Mouse (Mus musculus) liver, adult 2 months (tissue): Measurements from ENCODE around the gene Tmem91. TPM values are rescaled to one million over a fixed set of nuclear protein-coding genes. Genes with fewer than 3 reads are reported as not detected.

ENCODE experiments used
- DNase-seq: peaks from one replicate; pipeline ENCODE4 v3.0.0-alpha.2; 2011; ENCODE audit warnings: low read depth, low spot score; ENCODE audit errors: extremely low read depth
- H3K27ac ChIP-seq: fragments of 200-500 bp; replicated peaks from 2 replicates; pipeline ENCODE4 v1.5.1; 2012; ENCODE audit warnings: low read depth, mild to moderate bottlenecking, control low read depth, inconsistent platforms, low read length; ENCODE audit not compliant: insufficient read depth
- H3K27me3 ChIP-seq: fragments of 200-500 bp; 2 replicates; pipeline ENCODE4 v1.6.1; 2012; ENCODE audit warnings: mild to moderate bottlenecking, moderate library complexity, low read length, inconsistent platforms; ENCODE audit not compliant: control insufficient read depth, insufficient read depth
- H3K36me3 ChIP-seq: fragments of 200-500 bp; 2 replicates; pipeline ENCODE4 v1.6.1; 2012; ENCODE audit warnings: low read length, inconsistent platforms; ENCODE audit not compliant: control insufficient read depth, insufficient read depth
- H3K4me1 ChIP-seq: fragments of 200-500 bp; 2 replicates; pipeline ENCODE4 v1.6.1; 2011; ENCODE audit warnings: low read length; ENCODE audit not compliant: control insufficient read depth, insufficient read depth
- H3K4me3 ChIP-seq: fragments of 200-500 bp; 2 replicates; pipeline ENCODE4 v1.5.1; 2011; ENCODE audit warnings: low read depth, mild to moderate bottlenecking, control low read depth, low read length, moderate library complexity; ENCODE audit not compliant: insufficient read depth
- H3K79me2 ChIP-seq: fragments of 200-500 bp; 2 replicates; pipeline ENCODE4 v1.6.1; 2012; ENCODE audit warnings: inconsistent platforms, mild to moderate bottlenecking, low read length, moderate library complexity; ENCODE audit not compliant: control insufficient read depth, insufficient read depth
- H3K9ac ChIP-seq: fragments of 200-500 bp; 2 replicates; pipeline ENCODE4 v1.6.1; 2012; ENCODE audit warnings: low read depth, mild to moderate bottlenecking, control low read depth, inconsistent platforms, low read length
- CTCF ChIP-seq: fragments of 200-500 bp; IDR thresholded peaks from 2 replicates; pipeline ENCODE4 v1.5.1; 2011; ENCODE audit warnings: low read depth, low read length, control low read depth
- POLR2A ChIP-seq: fragments of 200-500 bp; IDR thresholded peaks from 2 replicates; pipeline ENCODE4 v1.6.1; 2011; ENCODE audit warnings: low read length, control low read depth; ENCODE audit not compliant: insufficient read depth; ENCODE audit errors: extremely low read depth
- WGBS: fragments of 180-500 bp; shearing (Covaris S2); methylation state at CpG from one replicate; pipeline ENCODE4 v1.1.7; 2018; 5-methylcytosine and 5-hydroxymethylcytosine counted together
- polyA plus RNA-seq: library from polyadenylated mRNA; depleted of rRNA; stranded (reverse); fragments of >200 nt; gene quantifications from 2 replicates; pipeline ENCODE4 v1.2.3, GENCODE M21; 2012; rRNA removed
- total RNA-seq: library from RNA; depleted of rRNA; stranded (reverse); fragments of >200 nt; gene quantifications from 2 replicates; pipeline ENCODE4 v1.2.3, GENCODE M21; 2014; rRNA removed

Gene Tmem91
- total and polyA plus RNA-seq, 2 experiments = not detected

DNA sequence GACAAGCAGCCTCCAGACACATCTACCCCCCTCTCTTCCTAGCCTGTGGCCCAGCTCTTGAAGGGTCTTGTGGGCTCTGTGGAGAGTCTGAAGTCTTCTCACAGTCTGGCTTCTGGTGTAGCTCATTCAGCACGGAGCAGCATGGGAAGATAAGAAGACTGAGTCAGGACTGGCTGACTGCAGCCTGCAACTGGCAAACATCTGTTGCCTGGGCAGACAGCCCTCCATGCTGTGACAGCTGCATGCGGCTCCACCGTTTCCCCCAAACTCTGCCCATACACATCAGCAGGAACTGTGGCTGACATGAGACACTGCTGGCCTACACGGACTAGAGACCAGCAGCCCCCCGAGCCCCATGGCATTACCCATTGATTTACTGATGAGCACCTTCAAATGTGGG, 50.1 kb downstream of the Tmem91 start:
- no peak for TF ChIP-seq POLR2A
- TF ChIP-seq CTCF = no peak
- DNase-seq = no peak
- no peaks in the 10 kb centered on the region for H3K27me3 ChIP-seq
- H3K79me2 ChIP-seq = no peaks in the 10 kb centered on the region
- no peak overlapping the region for H3K27ac ChIP-seq
- H3K36me3 ChIP-seq = peaks cover 9% of the 10 kb centered on the region
- WGBS = 69% methylated on average over 5 of the region's 5 CpGs
- H3K9ac ChIP-seq = no peak overlapping the region
- H3K4me1 ChIP-seq = peaks cover 5% of the 10 kb centered on the region; the same call in 1 of the 2 replicates
- H3K4me3 ChIP-seq = no peak overlapping the region

GRCm38 (mm10) chr7:25623857-25624370, 51.1 kb downstream of the Tmem91 start:
- no peak overlapping the region for H3K27ac ChIP-seq
- DNase-seq = no peak
- H3K4me3 ChIP-seq = no peak overlapping the region
- no peak overlapping the region for H3K9ac ChIP-seq
- no peaks in the 10 kb centered on the region for H3K27me3 ChIP-seq
- WGBS = 80% methylated on average over 11 of the region's 11 CpGs
- peaks cover 4% of the 10 kb centered on the region for H3K36me3 ChIP-seq
- TF ChIP-seq POLR2A (no peak), CTCF (no peak)
- peaks cover 5% of the 10 kb centered on the region; the same call in 1 of the 2 replicates for H3K4me1 ChIP-seq
- no peaks in the 10 kb centered on the region for H3K79me2 ChIP-seq

- TF ChIP-seq POLR2A = no peak
- H3K27ac ChIP-seq = no peak overlapping the region
- peaks cover 4% of the 10 kb centered on the region for H3K36me3 ChIP-seq
- H3K4me1 ChIP-seq = peaks cover 5% of the 10 kb centered on the region; the same call in 1 of the 2 replicates
- 93% methylated on average over 11 of the region's 11 CpGs for WGBS
- H3K9ac ChIP-seq = no peak overlapping the region
- DNase-seq = no peak
- H3K79me2 ChIP-seq = no peaks in the 10 kb centered on the region
- H3K27me3 ChIP-seq = no peaks in the 10 kb centered on the region
- no peak overlapping the region for H3K4me3 ChIP-seq
These were observed 54.2 kb downstream of the Tmem91 start for GRCm38 (mm10) chr7:25620751-25621150.

DNA sequence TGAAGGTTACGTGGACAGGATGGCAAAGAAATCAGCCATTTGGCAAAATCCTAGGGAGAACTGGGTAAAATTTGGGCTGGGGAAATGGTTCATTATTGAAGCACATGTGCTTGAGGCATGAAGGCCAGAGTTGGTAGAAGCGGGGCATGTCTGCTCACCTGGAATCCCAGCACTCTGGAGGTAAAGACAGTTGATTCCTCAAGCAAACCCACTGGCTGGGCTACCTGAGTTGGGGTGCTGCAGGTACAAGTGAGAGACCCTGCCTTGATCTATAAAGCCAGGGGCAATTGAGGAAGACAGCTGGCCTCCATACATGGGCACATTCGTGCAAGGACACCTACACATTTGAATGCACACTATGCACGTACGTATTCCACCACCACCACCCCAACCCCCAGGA, 54.9 kb downstream of the Tmem91 start:
- DNase-seq = no peak
- Histone ChIP-seq H3K27me3 (no peaks in the 10 kb centered on the region), H3K4me3 (0 out of 2 replicates have a peak overlapping the region, but pooled peaks have one; percentile 87), H3K36me3 (peaks cover 4% of the 10 kb centered on the region), H3K27ac (no peak overlapping the region; the same call in 1 of the 2 replicates), H3K4me1 (peaks cover 5% of the 10 kb centered on the region; the same call in 1 of the 2 replicates), H3K9ac (no peak overlapping the region), H3K79me2 (no peaks in the 10 kb centered on the region)
- TF ChIP-seq POLR2A = no peak
- no peak for TF ChIP-seq CTCF
- WGBS = 90% methylated on average over 5 of the region's 5 CpGs

DNA sequence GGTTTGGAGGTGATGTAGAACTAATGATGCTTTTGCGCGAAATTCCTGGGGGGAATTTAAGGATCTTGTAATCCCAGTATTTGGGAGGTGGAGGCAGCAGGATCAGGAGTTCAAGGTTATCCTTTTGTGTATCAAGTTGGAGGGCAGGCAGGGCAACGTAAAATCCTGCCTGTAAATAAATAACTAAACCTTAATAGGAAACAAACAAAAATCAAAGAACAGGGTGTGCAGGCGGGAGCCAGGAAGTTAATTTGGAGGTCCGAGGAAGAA, 55.3 kb downstream of the Tmem91 start:
- H3K79me2 ChIP-seq = no peaks in the 10 kb centered on the region
- peak; percentile 76 for DNase-seq
- H3K4me1 ChIP-seq = peaks cover 5% of the 10 kb centered on the region; the same call in 1 of the 2 replicates
- H3K36me3 ChIP-seq = peaks cover 4% of the 10 kb centered on the region
- H3K27ac ChIP-seq = peak overlapping the region; percentile 88
- no peaks in the 10 kb centered on the region for H3K27me3 ChIP-seq
- H3K9ac ChIP-seq = peak overlapping the region; percentile 73
- TF ChIP-seq POLR2A (no peak), CTCF (no peak)
- WGBS = 10% methylated on average over 5 of the region's 5 CpGs
- H3K4me3 ChIP-seq = peak overlapping the region; percentile 87

Other genes with a start within 250 kb of the Tmem91 start
- gene Ceacam1, start 197.6 kb downstream of the Tmem91 start, total RNA-seq = 45.5 and 59.6 TPM in 2 replicates
- 84.8 and 87.9 TPM in 2 replicates for gene Ceacam1, start 197.6 kb downstream of the Tmem91 start, polyA plus RNA-seq
- 0.07 TPM in 1 of 2 replicates, not detected in the other for gene Ceacam2, start 135.3 kb downstream of the Tmem91 start, total RNA-seq
- gene Ceacam2, start 135.3 kb downstream of the Tmem91 start, polyA plus RNA-seq = 0.10 and 0.34 TPM in 2 replicates
- not detected in 2 replicates for gene Erich4, start 59.3 kb downstream of the Tmem91 start, total RNA-seq
- not detected in 2 replicates for gene Erich4, start 59.3 kb downstream of the Tmem91 start, polyA plus RNA-seq
- 36.0 and 40.7 TPM in 2 replicates for gene Dmac2, start 55.8 kb downstream of the Tmem91 start, total RNA-seq
- 62.3 and 64.0 TPM in 2 replicates for gene Dmac2, start 55.8 kb downstream of the Tmem91 start, polyA plus RNA-seq
- gene B3gnt8, start 48.5 kb downstream of the Tmem91 start, total RNA-seq = 0.46 and 0.67 TPM in 2 replicates
- 0.90 and 1.1 TPM in 2 replicates for gene B3gnt8, start 48.5 kb downstream of the Tmem91 start, polyA plus RNA-seq
- gene Bckdha, start 16.2 kb downstream of the Tmem91 start, total RNA-seq = 273 and 293 TPM in 2 replicates
- gene Bckdha, start 16.2 kb downstream of the Tmem91 start, polyA plus RNA-seq = 521 and 573 TPM in 2 replicates
- 30.4 and 32.1 TPM in 2 replicates for gene Exosc5, start 16.0 kb downstream of the Tmem91 start, total RNA-seq
- gene Exosc5, start 16.0 kb downstream of the Tmem91 start, polyA plus RNA-seq = 70.3 and 75.1 TPM in 2 replicates
- 4.2 and 6.8 TPM in 2 replicates for gene B9d2, start 5.6 kb upstream of the Tmem91 start, total RNA-seq
- gene B9d2, start 5.6 kb upstream of the Tmem91 start, polyA plus RNA-seq = 21.0 and 22.5 TPM in 2 replicates
- gene Tgfb1, start 11.8 kb upstream of the Tmem91 start, total RNA-seq = 1.8 and 5.6 TPM in 2 replicates
- gene Tgfb1, start 11.8 kb upstream of the Tmem91 start, polyA plus RNA-seq = 4.8 and 6.8 TPM in 2 replicates
- 6.8 and 10.7 TPM in 2 replicates for gene Ccdc97, start 43.9 kb upstream of the Tmem91 start, total RNA-seq
- gene Ccdc97, start 43.9 kb upstream of the Tmem91 start, polyA plus RNA-seq = 34.1 and 38.4 TPM in 2 replicates
- gene Hnrnpul1, start 79.6 kb upstream of the Tmem91 start, total RNA-seq = 30.0 and 32.7 TPM in 2 replicates
- gene Hnrnpul1, start 79.6 kb upstream of the Tmem91 start, polyA plus RNA-seq = 21.7 and 23.3 TPM in 2 replicates
- gene Axl, start 113.5 kb upstream of the Tmem91 start, total RNA-seq = 12.4 and 18.0 TPM in 2 replicates
- gene Axl, start 113.5 kb upstream of the Tmem91 start, polyA plus RNA-seq = 6.3 and 11.4 TPM in 2 replicates
- gene Cyp2s1, start 141.7 kb upstream of the Tmem91 start, total RNA-seq = 0.13 and 0.28 TPM in 2 replicates
- gene Cyp2s1, start 141.7 kb upstream of the Tmem91 start, polyA plus RNA-seq = 0.37 and 0.41 TPM in 2 replicates
- gene Cyp2b10, start 222.5 kb upstream of the Tmem91 start, total RNA-seq = 95.3 and 137 TPM in 2 replicates
- 21.6 and 78.3 TPM in 2 replicates for gene Cyp2b10, start 222.5 kb upstream of the Tmem91 start, polyA plus RNA-seq